Mouse (Mus musculus) forebrain, embryonic 11.5 days (tissue): ENCODE measurements around the gene Dmkn. TPM values are rescaled to one million over a fixed set of nuclear protein-coding genes. Genes with fewer than 3 reads are reported as not detected.
A peak's percentile ranks its signal among the peaks of the same experiment; 100 is the strongest.

Experiments
- ATAC-seq: fragments of 200-750 bp; cut with Nextera tagmentation; replicated peaks from 2 replicates; pipeline ENCODE4 v1.8.0; 2017; ENCODE audit warnings: moderate TSS enrichment; ENCODE audit not compliant: low FRiP score
- DNase-seq: peaks from one replicate; pipeline ENCODE4 v3.0.0-alpha.2; 2017; ENCODE audit warnings: low spot score
- H3K27ac ChIP-seq: fragments of 300-500 bp; sonication (generic); 2 replicates; pipeline ENCODE4 v1.5.1; 2014; ENCODE audit warnings: low read depth, low read length
- H3K27me3 ChIP-seq: fragments of 300-500 bp; sonication (generic); 2 replicates; pipeline ENCODE4 v1.6.1; 2014; ENCODE audit warnings: mild to moderate bottlenecking, low read length, mixed read lengths; ENCODE audit not compliant: control insufficient read depth, insufficient read depth
- H3K36me3 ChIP-seq: fragments of 300-500 bp; sonication (generic); 2 replicates; pipeline ENCODE4 v1.6.1; 2014; ENCODE audit warnings: mild to moderate bottlenecking, low read length, moderate library complexity, mixed read lengths; ENCODE audit not compliant: control insufficient read depth, insufficient read depth
- H3K4me1 ChIP-seq: fragments of 300-500 bp; sonication (generic); replicated peaks from 2 replicates; pipeline ENCODE4 v1.6.1; 2014; ENCODE audit warnings: low read length, mixed read lengths; ENCODE audit not compliant: control insufficient read depth, insufficient read depth
- H3K4me2 ChIP-seq: fragments of 300-500 bp; sonication (generic); 2 replicates; pipeline ENCODE4 v1.6.1; 2014; ENCODE audit warnings: low read depth, mild to moderate bottlenecking, low read length, moderate library complexity, mixed read lengths; ENCODE audit not compliant: severe bottlenecking
- H3K4me3 ChIP-seq: fragments of 300-500 bp; sonication (generic); 2 replicates; pipeline ENCODE4 v1.5.1; 2014; ENCODE audit warnings: low read depth, low read length
- H3K9ac ChIP-seq: fragments of 300-500 bp; sonication (generic); 2 replicates; pipeline ENCODE4 v1.6.1; 2014; ENCODE audit warnings: low read length
- H3K9me3 ChIP-seq: fragments of 300-500 bp; sonication (generic); 2 replicates; pipeline ENCODE4 v1.6.1; 2016; ENCODE audit warnings: low read length, mixed read lengths; ENCODE audit not compliant: control insufficient read depth
- WGBS: fragments of 180-500 bp; shearing (Covaris S2); extraction: QIAGEN DNeasy Blood & Tissue Kit; methylation state at CpG from one replicate; pipeline ENCODE4 v1.1.7; 2014; 5-methylcytosine and 5-hydroxymethylcytosine counted together
- polyA plus RNA-seq: library from polyadenylated mRNA; unstranded; fragments of >200 nt; fragmentation: Nextera tagmentation; extraction: Ambion mirVana; gene quantifications from 2 replicates; pipeline ENCODE4 v1.2.1, GENCODE M21; 2014

The Dmkn gene
- polyA plus RNA-seq, 1 experiment from 2014 or later = not detected

GRCm38 (mm10) chr7:30794921-30795320 lies 31.4 kb downstream of the Dmkn start:
- Histone ChIP-seq H3K27ac (no peak overlapping the region), H3K9me3 (no peaks in the 10 kb centered on the region), H3K4me3 (no peak overlapping the region), H3K4me1 (no peaks in the 10 kb centered on the region), H3K27me3 (no peaks in the 10 kb centered on the region), H3K36me3 (no peaks in the 10 kb centered on the region), H3K4me2 (no peak overlapping the region), H3K9ac (no peak overlapping the region)
- no peak for DNase-seq
- no peak for ATAC-seq

- Histone ChIP-seq H3K4me2 (no peak overlapping the region), H3K4me1 (no peaks in the 10 kb centered on the region), H3K4me3 (no peak overlapping the region), H3K27ac (no peak overlapping the region), H3K9ac (no peak overlapping the region), H3K9me3 (no peaks in the 10 kb centered on the region; the same call in 1 of the 2 replicates), H3K27me3 (no peaks in the 10 kb centered on the region), H3K36me3 (no peaks in the 10 kb centered on the region)
- WGBS = 86% methylated on average over 1 of the region's 1 CpGs
- DNase-seq (no peak), ATAC-seq (no peak)
These were observed 33.2 kb downstream of the Dmkn start for GRCm38 (mm10) chr7:30796790-30797189.

- Histone ChIP-seq H3K27me3 (no peaks in the 10 kb centered on the region), H3K9ac (no peak overlapping the region), H3K27ac (no peak overlapping the region), H3K4me3 (no peak overlapping the region), H3K4me1 (no peaks in the 10 kb centered on the region), H3K4me2 (no peak overlapping the region), H3K36me3 (no peaks in the 10 kb centered on the region), H3K9me3 (no peaks in the 10 kb centered on the region; the same call in 1 of the 2 replicates)
- DNase-seq = no peak
- ATAC-seq = no peak
These were observed 37.1 kb downstream of the Dmkn start for GRCm38 (mm10) chr7:30800653-30801052.

- Histone ChIP-seq H3K36me3 (no peaks in the 10 kb centered on the region), H3K4me1 (no peaks in the 10 kb centered on the region), H3K9me3 (no peaks in the 10 kb centered on the region; the same call in 1 of the 2 replicates), H3K4me2 (no peak overlapping the region), H3K27ac (no peak overlapping the region), H3K9ac (no peak overlapping the region), H3K4me3 (no peak overlapping the region), H3K27me3 (no peaks in the 10 kb centered on the region)
- WGBS = 94% methylated on average over 3 of the region's 3 CpGs
- ATAC-seq = no peak
- no peak for DNase-seq
These were observed 39.7 kb downstream of the Dmkn start for GRCm38 (mm10) chr7:30803256-30803655.

GRCm38 (mm10) chr7:30804026-30804715 lies 40.6 kb downstream of the Dmkn start:
- H3K9ac ChIP-seq = no peak overlapping the region
- no peak for DNase-seq
- H3K4me2 ChIP-seq = no peak overlapping the region
- no peaks in the 10 kb centered on the region; the same call in 1 of the 2 replicates for H3K9me3 ChIP-seq
- H3K27me3 ChIP-seq = no peaks in the 10 kb centered on the region
- 88% methylated on average over 9 of the region's 9 CpGs for WGBS
- H3K4me3 ChIP-seq = no peak overlapping the region
- ATAC-seq = no peak
- no peaks in the 10 kb centered on the region for H3K36me3 ChIP-seq
- no peak overlapping the region for H3K27ac ChIP-seq
- no peaks in the 10 kb centered on the region for H3K4me1 ChIP-seq

- Histone ChIP-seq H3K4me2 (no peak overlapping the region), H3K36me3 (no peaks in the 10 kb centered on the region), H3K27me3 (no peaks in the 10 kb centered on the region), H3K4me1 (no peaks in the 10 kb centered on the region), H3K9ac (no peak overlapping the region), H3K9me3 (no peaks in the 10 kb centered on the region), H3K4me3 (no peak overlapping the region), H3K27ac (no peak overlapping the region)
- 52% methylated on average over 6 of the region's 6 CpGs for WGBS
- no peak for ATAC-seq
- DNase-seq = peak; percentile 59
These were observed 42.4 kb downstream of the Dmkn start for GRCm38 (mm10) chr7:30805924-30806323.

- H3K9ac ChIP-seq = no peak overlapping the region
- H3K9me3 ChIP-seq = no peaks in the 10 kb centered on the region; the same call in 1 of the 2 replicates
- no peak for DNase-seq
- WGBS = 53% methylated on average over 6 of the region's 6 CpGs
- H3K4me2 ChIP-seq = no peak overlapping the region
- no peak overlapping the region for H3K27ac ChIP-seq
- H3K27me3 ChIP-seq = no peaks in the 10 kb centered on the region
- ATAC-seq = no peak
- H3K4me1 ChIP-seq = no peaks in the 10 kb centered on the region
- H3K36me3 ChIP-seq = no peaks in the 10 kb centered on the region
- no peak overlapping the region for H3K4me3 ChIP-seq
These were observed 46.8 kb downstream of the Dmkn start for GRCm38 (mm10) chr7:30810319-30810718.

GRCm38 (mm10) chr7:30811757-30812290 lies 48.3 kb downstream of the Dmkn start:
- ATAC-seq (no peak), DNase-seq (no peak)
- H3K4me2 ChIP-seq = no peak overlapping the region
- H3K36me3 ChIP-seq = no peaks in the 10 kb centered on the region
- H3K4me1 ChIP-seq = no peaks in the 10 kb centered on the region
- no peaks in the 10 kb centered on the region for H3K27me3 ChIP-seq
- 73% methylated on average over 9 of the region's 9 CpGs for WGBS
- H3K4me3 ChIP-seq = no peak overlapping the region
- no peak overlapping the region for H3K9ac ChIP-seq
- H3K27ac ChIP-seq = no peak overlapping the region
- no peaks in the 10 kb centered on the region; the same call in 1 of the 2 replicates for H3K9me3 ChIP-seq

- 78% methylated on average over 6 of the region's 6 CpGs for WGBS
- Histone ChIP-seq H3K4me1 (no peaks in the 10 kb centered on the region), H3K27ac (no peak overlapping the region), H3K4me3 (no peak overlapping the region), H3K4me2 (no peak overlapping the region), H3K36me3 (no peaks in the 10 kb centered on the region), H3K27me3 (no peaks in the 10 kb centered on the region), H3K9me3 (no peaks in the 10 kb centered on the region; the same call in 1 of the 2 replicates), H3K9ac (no peak overlapping the region)
- DNase-seq (no peak), ATAC-seq (no peak)
These were observed 48.8 kb downstream of the Dmkn start for GRCm38 (mm10) chr7:30812291-30812807.
